Mouse (Mus musculus) A20 (cell line): ENCODE data around the gene 4930583I09Rik.

Experiments
- DNase-seq: peaks from one replicate; pipeline ENCODE4 v3.0.0-alpha.2; 2011; ENCODE audit warnings: low read depth, low spot score

4930583I09Rik gene

GRCm38 (mm10) chr17:64802168-64802955 is 33.5 kb downstream of the 4930583I09Rik start:
- no peak for DNase-seq

GRCm38 (mm10) chr17:64792623-64793022 is 43.2 kb downstream of the 4930583I09Rik start:
- no peak for DNase-seq

DNA sequence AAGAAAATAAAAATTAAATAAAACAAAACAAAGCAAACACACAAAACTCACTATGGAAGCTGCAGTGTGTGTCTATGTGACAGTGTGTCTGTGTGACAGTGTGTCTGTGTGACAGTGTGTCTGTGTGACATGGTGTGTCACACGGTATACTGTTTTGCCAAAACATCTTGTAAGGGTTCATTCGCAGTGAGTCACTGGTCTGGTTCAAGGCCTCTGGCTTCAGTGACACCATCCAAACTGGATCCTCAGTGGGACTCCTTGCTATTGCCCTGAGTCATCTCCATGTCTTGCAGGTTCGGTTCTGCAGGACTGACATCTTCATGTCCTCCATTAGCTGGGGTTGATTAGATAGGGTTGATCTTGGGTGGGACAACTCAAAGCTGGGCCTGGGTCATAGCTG is 43.8 kb downstream of the 4930583I09Rik start:
- DNase-seq = no peak

DNA sequence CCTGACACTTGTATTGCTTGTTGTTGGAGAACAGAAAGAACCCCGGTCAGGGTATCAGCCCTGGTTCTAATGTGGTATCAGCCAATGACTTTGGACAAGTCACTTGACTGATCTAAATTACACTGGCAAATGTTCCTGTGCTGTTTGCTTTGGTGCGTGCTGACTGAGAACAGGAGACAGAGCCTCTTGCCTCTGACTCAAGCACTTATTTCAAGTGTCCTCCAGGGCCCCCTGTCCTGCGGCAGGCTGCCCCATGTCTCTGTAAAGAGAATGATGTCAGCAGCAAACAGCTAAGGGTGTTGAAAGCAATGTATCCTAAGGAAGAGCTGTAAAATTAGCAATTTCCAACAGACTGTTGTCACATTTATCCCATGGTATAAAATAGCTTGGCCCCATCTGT is 46.7 kb downstream of the 4930583I09Rik start:
- DNase-seq = no peak

- DNase-seq = peak; percentile 44
Measured at GRCm38 (mm10) chr17:64788301-64788700, 47.6 kb downstream of the 4930583I09Rik start.

- no peak for DNase-seq
Measured at GRCm38 (mm10) chr17:64785961-64786360, 49.9 kb downstream of the 4930583I09Rik start.
